Mouse (Mus musculus) kidney, postnatal 10 days (tissue): ENCODE measurements at regions not wholly inside any gene's neighbourhood (a gene's known extent, or its start where the extent isn't known, plus 50 kb on each side); places are given as distances from the start of the nearest gene placed in this dataset.

ENCODE experiments used
- DNase-seq: peaks from one replicate; pipeline ENCODE4 v3.0.0; 2021; ENCODE audit warnings: mixed read lengths

GRCm38 (mm10) chr15:97459606-97460359 lies 212.7 kb upstream of the Amigo2 start:
- no peak for DNase-seq

- no peak for DNase-seq
Measured at GRCm38 (mm10) chr15:97458748-97459221, 211.7 kb upstream of the Amigo2 start.

- DNase-seq: no peak
Measured at GRCm38 (mm10) chr15:97458139-97458747, 211.2 kb upstream of the Amigo2 start.

- DNase-seq: no peak
Measured at GRCm38 (mm10) chr15:97457468-97457867, 210.4 kb upstream of the Amigo2 start.

- peak; percentile 46 for DNase-seq
Measured at GRCm38 (mm10) chr15:97456991-97457390, 209.9 kb upstream of the Amigo2 start.

GRCm38 (mm10) chr15:97455672-97456071 lies 208.6 kb upstream of the Amigo2 start:
- no peak for DNase-seq

- DNase-seq: no peak
Measured at GRCm38 (mm10) chr15:97449724-97450123, 202.6 kb upstream of the Amigo2 start.

GRCm38 (mm10) chr15:97449001-97449400 lies 201.9 kb upstream of the Amigo2 start:
- DNase-seq: no peak

GRCm38 (mm10) chr15:97448243-97448880 lies 201.3 kb upstream of the Amigo2 start:
- DNase-seq: no peak

- no peak for DNase-seq
Measured at GRCm38 (mm10) chr15:97446181-97446580, 199.1 kb upstream of the Amigo2 start.

- DNase-seq: no peak
Measured at GRCm38 (mm10) chr15:97438235-97438760, 191.2 kb upstream of the Amigo2 start.
